Mouse (Mus musculus) ES-Bruce4 (cell line): Measurements from ENCODE around the gene Mapkap1. TPM values are rescaled to one million over a fixed set of nuclear protein-coding genes. Genes with fewer than 3 reads are reported as not detected.

Source experiments
- H3K27ac ChIP-seq: 2 replicates; pipeline ENCODE4 v1.5.1; 2012; ENCODE audit warnings: low read length, inconsistent platforms; ENCODE audit not compliant: insufficient read depth
- H3K27me3 ChIP-seq: 2 replicates; pipeline ENCODE4 v1.6.1; 2012; ENCODE audit warnings: mild to moderate bottlenecking, low read length, inconsistent platforms; ENCODE audit not compliant: control insufficient read depth, poor library complexity, insufficient read depth, severe bottlenecking
- H3K36me3 ChIP-seq: 2 replicates; pipeline ENCODE4 v1.6.1; 2012; ENCODE audit warnings: inconsistent platforms, mild to moderate bottlenecking, low read length, moderate library complexity; ENCODE audit not compliant: control insufficient read depth, poor library complexity, insufficient read depth, severe bottlenecking
- H3K4me1 ChIP-seq: one replicate; pipeline ENCODE4 v1.8.1; 2011; ENCODE audit warnings: low read length; ENCODE audit not compliant: control insufficient read depth, insufficient read depth
- H3K4me3 ChIP-seq: 2 replicates; pipeline ENCODE4 v1.5.1; 2011; ENCODE audit warnings: low read depth, mild to moderate bottlenecking, low read length
- H3K9ac ChIP-seq: 2 replicates; pipeline ENCODE4 v1.6.1; 2012; ENCODE audit warnings: low read depth, mild to moderate bottlenecking, inconsistent platforms; ENCODE audit not compliant: poor library complexity, severe bottlenecking
- H3K9me3 ChIP-seq: replicated peaks from 2 replicates; pipeline ENCODE4 v1.6.1; 2012; ENCODE audit warnings: mild to moderate bottlenecking, low read length, inconsistent platforms; ENCODE audit not compliant: control insufficient read depth, poor library complexity, insufficient read depth, severe bottlenecking
- CTCF ChIP-seq: IDR thresholded peaks from one replicate; pipeline ENCODE4 v1.8.1; 2011; ENCODE audit warnings: low read depth, low read length
- EP300 ChIP-seq: IDR thresholded peaks from 2 replicates; pipeline ENCODE4 v1.6.1; 2011; ENCODE audit warnings: low read depth, low read length; ENCODE audit not compliant: insufficient read depth
- POLR2A ChIP-seq: IDR thresholded peaks from one replicate; pipeline ENCODE4 v1.8.1; 2011; ENCODE audit warnings: low read length; ENCODE audit not compliant: insufficient read depth
- polyA plus RNA-seq: library from polyadenylated mRNA; stranded (reverse); fragments of >200 nt; gene quantifications from 2 replicates; pipeline ENCODE4 v1.2.4, GENCODE M21; 2011; ENCODE audit warnings: low read depth; ENCODE audit not compliant: missing spikeins, insufficient read depth, insufficient read length

The Mapkap1 gene
- polyA plus RNA-seq, 1 experiment, result 48.1 TPM

GRCm38 (mm10) chr2:34627328-34628226 lies 221.0 kb downstream of the Mapkap1 start:
- Histone ChIP-seq H3K27ac (no peak overlapping the region), H3K9me3 (no peaks in the 10 kb centered on the region), H3K9ac (no peak overlapping the region), H3K4me3 (no peak overlapping the region), H3K4me1 (no peaks in the 10 kb centered on the region), H3K27me3 (no peaks in the 10 kb centered on the region), H3K36me3 (no peaks in the 10 kb centered on the region)
- TF ChIP-seq POLR2A (no peak), CTCF (no peak), EP300 (no peak)

- no peak overlapping the region for H3K27ac ChIP-seq
Observed at GRCm38 (mm10) chr2:34628903-34629540, 222.5 kb downstream of the Mapkap1 start.

GRCm38 (mm10) chr2:34629758-34630157 lies 223.2 kb downstream of the Mapkap1 start:
- no peaks in the 10 kb centered on the region for H3K9me3 ChIP-seq
- H3K36me3 ChIP-seq, result no peaks in the 10 kb centered on the region
- H3K4me1 ChIP-seq, result no peaks in the 10 kb centered on the region
- H3K9ac ChIP-seq, result no peak overlapping the region
- no peak overlapping the region for H3K27ac ChIP-seq
- H3K27me3 ChIP-seq, result no peaks in the 10 kb centered on the region
- TF ChIP-seq CTCF, result no peak
- TF ChIP-seq EP300, result no peak
- TF ChIP-seq POLR2A, result no peak
- H3K4me3 ChIP-seq, result no peak overlapping the region

More at GRCm38 (mm10) chr2:34628903-34629540, 222.5 kb downstream of the Mapkap1 start:
- no peak for TF ChIP-seq EP300
- no peak for TF ChIP-seq CTCF
- TF ChIP-seq POLR2A, result no peak
- no peak overlapping the region for H3K9ac ChIP-seq
- H3K36me3 ChIP-seq, result no peaks in the 10 kb centered on the region
- H3K27me3 ChIP-seq, result no peaks in the 10 kb centered on the region
- no peaks in the 10 kb centered on the region for H3K4me1 ChIP-seq
- H3K4me3 ChIP-seq, result no peak overlapping the region
- no peaks in the 10 kb centered on the region for H3K9me3 ChIP-seq

GRCm38 (mm10) chr2:34630445-34630844 lies 223.9 kb downstream of the Mapkap1 start:
- no peaks in the 10 kb centered on the region for H3K9me3 ChIP-seq
- no peak overlapping the region for H3K9ac ChIP-seq
- TF ChIP-seq POLR2A, result no peak
- TF ChIP-seq EP300, result no peak
- TF ChIP-seq CTCF, result no peak
- H3K4me3 ChIP-seq, result no peak overlapping the region
- no peaks in the 10 kb centered on the region for H3K27me3 ChIP-seq
- H3K27ac ChIP-seq, result no peak overlapping the region
- no peaks in the 10 kb centered on the region for H3K4me1 ChIP-seq
- no peaks in the 10 kb centered on the region for H3K36me3 ChIP-seq

GRCm38 (mm10) chr2:34632051-34632450 lies 225.5 kb downstream of the Mapkap1 start:
- Histone ChIP-seq H3K9me3 (no peaks in the 10 kb centered on the region), H3K4me1 (peaks cover 5% of the 10 kb centered on the region), H3K4me3 (no peak overlapping the region), H3K27me3 (no peaks in the 10 kb centered on the region), H3K27ac (no peak overlapping the region), H3K36me3 (no peaks in the 10 kb centered on the region), H3K9ac (no peak overlapping the region)
- TF ChIP-seq CTCF (no peak), POLR2A (no peak), EP300 (no peak)
